Mouse (Mus musculus) adrenal gland (tissue): ENCODE results near the gene 9130023H24Rik.

Source experiments
- intact Hi-C: fragments of 180-260 bp; cut with DNase I; formaldehyde crosslinking; loops from one replicate; pipeline ENCODE4 v1.15.1; 2025

The 9130023H24Rik gene

DNA sequence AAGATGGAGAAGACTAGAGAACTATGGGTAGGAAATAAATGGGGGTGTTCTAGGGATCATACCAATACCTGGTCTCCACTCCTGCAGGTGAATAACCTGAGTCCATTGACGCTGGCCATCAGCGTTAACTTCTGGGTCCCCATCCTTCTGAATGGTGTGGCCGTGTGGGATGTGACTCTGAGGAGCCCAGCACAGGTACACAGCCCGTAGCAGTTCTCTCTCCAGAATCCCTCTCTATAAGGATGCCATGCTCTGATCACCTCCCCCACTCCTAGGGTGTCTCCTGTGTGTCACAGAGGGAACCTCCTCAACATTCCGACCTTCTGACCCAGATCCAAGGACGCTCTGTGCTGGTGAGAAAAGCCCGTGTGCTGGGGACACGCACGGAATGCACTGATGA lies 34.8 kb downstream of the 9130023H24Rik start:
- intact Hi-C loops: no loop called here

- intact Hi-C loops: no loop called here
These were observed 36.2 kb downstream of the 9130023H24Rik start for GRCm38 (mm10) chr7:128201607-128202006.
